Mouse (Mus musculus): ENCODE measurements at regions not wholly inside any gene's neighbourhood (a gene's known extent, or its start where the extent isn't known, plus 50 kb on each side); places are given as distances from the start of the nearest gene placed in this dataset.

DNA sequence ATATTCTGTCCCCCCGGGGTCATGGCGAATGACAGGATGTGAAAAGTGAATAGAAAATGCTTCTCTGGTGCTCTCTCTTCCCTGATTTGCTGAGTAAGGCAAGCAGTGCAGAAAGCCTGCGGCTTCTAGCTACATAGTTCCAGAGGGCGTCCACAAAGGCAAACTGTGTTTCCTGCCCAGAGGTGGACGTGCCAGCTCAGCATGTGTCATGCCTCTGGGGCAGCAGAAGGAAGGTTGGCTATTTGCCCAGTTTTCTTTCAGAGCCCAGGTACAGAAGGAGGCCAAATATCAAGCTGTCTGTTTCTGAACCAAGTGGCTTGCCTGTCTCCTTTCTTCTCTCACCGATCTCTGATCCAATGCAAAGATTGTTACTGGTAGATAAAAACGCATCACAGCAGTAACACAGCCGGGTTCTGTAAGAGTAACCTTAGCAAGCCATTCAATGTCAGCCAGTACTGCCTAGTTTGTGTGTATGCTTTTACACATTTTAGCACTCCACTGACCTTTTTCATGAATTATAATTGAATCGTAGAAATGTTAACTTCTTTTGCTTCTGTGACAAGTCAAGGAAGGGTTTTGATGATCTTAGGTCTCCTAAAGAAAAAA lies 223.3 kb upstream of the Impg1 start:
- DNase-seq (ENCODE audit: low spot score in 2 of 2) = no peak

DNA sequence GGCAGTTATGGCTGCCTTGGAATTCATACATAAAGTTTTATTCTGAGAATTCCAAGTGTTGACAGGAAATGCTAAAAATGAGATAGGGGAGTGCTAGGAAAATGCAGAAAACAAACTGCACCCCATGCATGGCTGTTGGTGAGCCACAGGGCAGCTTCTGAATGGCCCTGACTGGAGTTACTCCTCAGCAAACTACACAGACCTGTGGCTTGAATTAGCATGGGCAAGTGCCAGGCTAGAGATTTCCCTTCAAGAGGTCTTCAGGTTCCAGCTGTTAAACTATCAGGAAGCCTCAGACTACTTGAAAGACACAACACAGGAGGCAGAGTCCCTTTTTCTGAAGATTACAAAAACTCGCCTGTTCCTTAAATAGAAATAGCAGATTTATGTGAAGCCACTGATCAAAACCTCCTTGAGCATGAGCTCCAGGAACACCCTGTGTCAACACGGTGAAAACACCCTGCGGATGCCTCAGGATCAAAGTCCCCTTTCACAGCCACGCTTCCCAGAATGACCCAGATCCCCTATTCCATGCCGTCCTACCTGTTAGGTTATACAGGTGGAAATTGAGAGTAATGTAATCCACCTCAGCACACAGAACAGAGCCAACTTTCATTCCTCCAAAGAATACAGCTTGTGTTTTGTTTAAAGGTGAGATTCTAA lies 217.9 kb upstream of the Impg1 start:
- no peak for DNase-seq (ENCODE audit: low spot score in 2 of 2)

DNA sequence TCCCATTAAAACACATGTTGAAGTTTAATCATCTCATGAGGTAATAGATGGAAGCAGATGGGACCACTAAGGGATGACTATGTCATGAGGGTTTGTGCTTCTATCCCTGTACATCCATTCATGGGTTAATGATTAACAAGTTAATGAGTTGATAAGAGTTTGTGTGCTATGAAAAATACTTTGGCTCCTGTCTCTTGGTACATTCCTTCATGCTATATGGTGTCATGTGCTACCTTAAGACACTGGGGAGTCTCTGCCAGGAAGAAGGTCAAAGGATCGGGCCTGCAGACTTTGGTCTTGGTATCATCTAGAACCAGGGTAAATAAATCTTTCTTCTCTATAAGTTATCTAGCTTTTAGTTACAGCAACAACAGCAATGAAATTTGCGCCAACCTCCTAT lies 216.4 kb upstream of the Impg1 start:
- no peak for DNase-seq (ENCODE audit: low spot score in 2 of 2)

DNA sequence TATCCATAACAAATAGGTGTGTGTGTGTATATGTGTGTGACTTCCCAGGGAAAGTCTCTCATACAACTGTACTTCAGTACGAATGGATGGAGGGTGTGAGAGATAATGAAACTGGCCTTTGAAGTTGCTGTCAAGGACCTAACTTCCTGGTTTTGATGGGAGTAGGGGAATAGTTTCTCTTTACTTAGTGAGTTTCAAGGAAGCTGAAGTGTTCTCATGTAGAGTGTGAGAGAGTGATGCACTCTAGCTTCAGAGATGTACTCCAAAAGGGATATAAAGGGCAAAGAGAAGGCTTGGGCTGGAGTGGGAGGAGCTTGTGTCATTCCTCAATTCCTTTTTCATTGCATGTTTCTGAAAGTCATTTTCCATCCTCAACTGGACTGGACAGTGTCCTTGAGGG lies 206.2 kb upstream of the Impg1 start:
- DNase-seq (ENCODE audit: low spot score in 2 of 2) = no peak

DNA sequence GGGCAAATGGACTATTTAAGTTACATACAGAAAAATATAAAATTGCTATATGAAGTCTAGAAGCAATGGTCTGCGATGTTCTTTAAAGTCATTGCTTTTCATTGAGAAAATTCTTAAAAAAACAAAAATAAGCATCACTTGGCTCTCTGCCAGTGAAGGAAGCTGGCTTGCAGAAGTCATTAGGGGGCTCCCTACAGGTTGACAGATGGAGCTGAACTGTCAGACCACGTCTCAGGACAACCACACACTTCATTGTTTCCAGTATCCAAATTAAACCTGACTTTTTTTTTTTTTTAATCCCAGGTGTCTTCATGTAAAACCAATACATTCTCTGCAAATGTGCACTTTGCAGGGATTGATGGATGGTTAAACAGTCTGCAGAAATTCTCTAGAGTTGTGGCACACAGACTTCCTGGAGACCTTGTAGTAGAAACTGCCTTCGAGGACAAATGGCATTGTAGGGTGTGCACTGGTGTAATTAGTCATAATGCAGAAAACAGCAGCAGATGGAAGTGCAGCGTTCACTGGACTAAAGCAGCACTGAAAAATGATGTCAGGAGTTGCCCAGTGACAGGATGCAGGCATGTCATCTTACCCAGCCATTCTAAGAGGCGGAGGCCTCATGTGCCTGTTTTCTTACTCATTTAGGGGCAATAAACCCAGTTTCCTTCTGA lies 203.4 kb upstream of the Impg1 start:
- no peak for DNase-seq (ENCODE audit: low spot score in 2 of 2)

DNA sequence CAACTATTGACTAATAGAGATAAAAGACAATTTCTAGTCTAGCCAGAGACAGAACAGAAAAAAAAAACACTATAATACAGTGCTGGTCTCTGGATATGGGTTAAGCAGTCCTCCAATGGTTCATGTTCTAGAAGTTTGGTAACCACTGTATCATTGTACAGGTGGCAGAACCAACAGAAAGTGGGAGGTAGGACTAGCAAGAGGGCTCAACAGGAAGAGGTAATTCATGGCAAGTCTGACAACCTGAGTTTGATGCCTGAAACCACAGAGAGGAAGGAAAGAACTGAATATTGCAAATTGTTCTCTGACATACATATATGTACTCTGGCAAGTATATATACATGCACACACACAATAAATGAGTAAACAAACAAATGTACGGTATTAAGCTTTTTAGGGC lies 193.5 kb upstream of the Impg1 start:
- no peak for DNase-seq (ENCODE audit: low spot score in 2 of 2)

DNA sequence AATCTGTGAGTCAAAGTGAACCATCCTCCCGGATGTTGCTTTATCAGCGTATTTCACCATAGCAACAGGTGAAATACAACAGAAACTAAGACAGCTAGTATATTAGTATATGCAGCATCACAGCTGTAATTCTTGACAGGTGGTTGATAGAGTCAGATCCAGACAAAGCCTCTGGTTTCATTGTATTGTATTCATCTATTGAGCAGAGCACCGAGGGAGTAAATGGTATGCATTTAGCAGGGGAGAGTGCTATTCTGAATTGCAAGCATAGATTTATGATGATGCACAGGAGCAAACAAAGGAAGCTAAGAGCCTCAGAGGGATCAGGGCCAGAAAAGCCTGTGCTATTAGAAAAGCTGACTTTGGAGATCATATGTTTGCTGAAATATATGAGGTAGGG lies 149.8 kb upstream of the Impg1 start:
- DNase-seq (ENCODE audit: low spot score in 2 of 2) = no peak

DNA sequence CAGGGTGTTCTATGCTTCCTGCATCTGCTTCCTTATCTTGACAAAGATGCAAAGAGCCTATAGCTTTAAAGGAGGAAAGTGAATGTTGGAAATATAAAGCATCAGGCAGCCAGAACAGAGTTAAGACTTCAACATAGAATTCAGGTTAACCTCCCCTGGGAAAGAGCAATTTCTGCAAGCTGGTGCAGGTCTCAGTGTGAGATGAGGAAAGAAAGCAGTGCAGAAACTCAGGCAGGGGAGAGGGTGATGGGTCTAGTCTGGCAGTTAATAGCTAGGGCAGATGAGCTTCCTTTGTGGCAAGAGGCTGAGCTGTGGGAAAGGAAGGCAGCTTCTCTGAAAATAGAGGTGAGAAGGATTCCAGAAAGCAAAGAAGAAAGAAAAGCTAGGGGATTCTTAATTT lies 134.7 kb upstream of the Impg1 start:
- no peak for DNase-seq (ENCODE audit: low spot score in 2 of 2)

DNA sequence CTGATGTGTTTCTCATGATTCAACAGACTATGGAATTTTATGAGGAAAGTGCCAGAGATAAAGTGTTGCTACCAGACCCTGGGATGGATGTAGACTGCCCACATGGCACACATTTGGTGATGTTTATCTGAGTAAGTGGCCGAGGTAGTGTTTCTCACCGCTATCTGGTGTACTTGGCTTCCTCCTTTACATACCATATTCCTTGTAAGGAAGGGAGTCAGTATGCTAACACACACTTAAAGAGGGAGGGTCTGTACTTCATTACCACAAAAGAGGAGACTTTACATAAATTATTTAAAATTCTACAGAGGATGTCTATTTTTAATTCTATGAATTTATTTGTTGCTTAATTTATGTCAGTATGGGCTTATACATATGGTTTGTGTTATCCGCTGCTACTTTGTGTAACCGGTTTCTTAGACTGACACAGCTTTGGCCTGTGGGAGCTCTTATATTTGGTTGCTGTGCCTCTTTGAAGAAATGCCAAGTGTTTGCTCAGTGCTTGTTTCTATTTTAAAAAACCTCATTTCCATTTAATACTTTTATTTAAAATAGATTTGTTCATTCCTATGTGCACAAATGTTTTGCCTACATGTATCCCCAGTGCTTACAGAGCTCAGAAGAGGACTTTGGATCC lies 100.2 kb upstream of the Impg1 start:
- no peak for DNase-seq (ENCODE audit: low spot score in 2 of 2)

DNA sequence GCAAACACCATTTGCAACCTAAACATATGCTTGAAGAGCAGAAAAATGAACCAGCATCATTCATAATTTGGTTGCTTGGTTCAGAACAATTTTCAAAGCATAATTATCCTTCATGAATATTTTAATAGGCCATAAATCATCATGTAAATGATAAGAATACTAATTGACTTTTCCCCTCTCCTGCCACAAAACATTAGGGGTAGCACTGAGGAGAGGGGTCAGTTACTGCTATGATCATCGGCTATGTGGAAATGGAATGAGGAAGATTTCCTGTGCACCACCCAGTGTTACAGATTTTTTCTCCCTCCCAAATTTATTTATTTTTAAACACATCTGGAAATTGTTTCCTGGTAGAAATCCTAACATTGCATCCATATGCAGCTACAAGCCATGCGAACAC lies 98.4 kb upstream of the Impg1 start:
- no peak for DNase-seq (ENCODE audit: low spot score in 2 of 2)

DNA sequence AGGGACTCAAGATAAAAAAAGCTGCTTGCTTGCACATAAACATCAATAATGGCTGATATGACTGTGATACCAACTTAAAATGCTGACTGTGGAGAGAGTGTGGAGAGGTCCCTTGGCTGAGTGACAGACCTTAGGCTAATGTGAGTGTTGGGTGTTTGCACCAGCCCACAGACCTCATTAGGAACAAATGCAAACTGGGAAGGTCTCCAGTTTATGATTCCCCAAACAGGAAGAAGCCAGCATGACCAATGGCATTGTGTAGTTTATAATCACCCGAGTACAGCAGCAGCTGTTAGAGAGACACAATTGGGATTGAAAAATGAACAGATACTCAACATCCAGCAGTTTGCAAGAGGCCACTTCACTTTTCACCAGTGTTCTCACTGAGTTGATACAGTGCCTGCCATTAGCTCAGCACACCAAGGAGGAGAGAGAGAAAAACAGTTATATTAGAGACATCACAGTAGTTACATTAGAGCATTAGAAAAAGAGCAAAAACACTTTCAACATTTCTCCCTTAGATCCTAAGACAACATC lies 90.3 kb upstream of the Impg1 start:
- DNase-seq (ENCODE audit: low spot score in 2 of 2) = no peak

Data from left cerebral cortex, adult 8-10 months (tissue).